Mouse (Mus musculus) MEL (cell line): Measurements from ENCODE around the gene Tbc1d24.

Source experiments
- CTCF ChIP-seq, 3 experiments: IDR thresholded peaks in 2 of 3; conservative IDR thresholded peaks in 1 of 3; 2 replicates each; pipeline ENCODE4 v1.5.1; 2011 to 2012; ENCODE audit warnings: low read length in 3 of 3, low read depth in 2 of 3, mild to moderate bottlenecking in 2 of 3, improper control_type of control experiment in 1 of 3, inconsistent platforms in 1 of 3, mixed read lengths in 1 of 3, moderate library complexity in 1 of 3; ENCODE audit not compliant: control insufficient read depth in 1 of 3, insufficient read depth in 1 of 3, poor library complexity in 1 of 3, severe bottlenecking in 1 of 3
- GATA1 ChIP-seq: IDR thresholded peaks from 2 replicates; pipeline ENCODE4 v1.6.1; 2011; ENCODE audit warnings: low read depth, low read length, improper control_type of control experiment
- RAD21 ChIP-seq: IDR thresholded peaks from 2 replicates; pipeline ENCODE4 v1.6.1; 2011; ENCODE audit warnings: mild to moderate bottlenecking, low read depth, low read length, improper control_type of control experiment

DNA sequence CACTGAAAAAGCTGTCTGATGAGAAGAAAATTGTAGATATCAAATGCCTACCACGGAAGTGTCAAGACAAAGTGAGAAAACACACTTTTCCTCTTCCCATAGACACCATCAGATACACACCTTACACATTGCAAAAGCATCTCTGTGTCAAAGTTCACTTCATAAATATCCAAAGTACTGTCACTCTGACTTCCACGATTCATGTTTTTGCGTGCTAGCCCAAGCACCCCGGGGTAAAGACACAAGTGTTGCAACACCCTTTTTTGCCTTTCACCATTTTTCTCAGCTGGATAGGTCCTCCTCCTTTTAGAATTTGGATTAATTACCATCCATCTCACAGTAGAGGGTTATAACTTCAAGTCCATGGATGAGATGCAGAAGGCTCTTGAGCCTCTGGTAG is 65.4 kb downstream of the Tbc1d24 start:
- TF ChIP-seq CTCF (IDR thresholded peaks at IDR 0.05 in 2 of 3, conservative IDR thresholded peaks at IDR 0.05 in 1 of 3; ENCODE audit: control insufficient read depth in 1 of 3, insufficient read depth in 1 of 3, low read depth in 2 of 3, low read length in 3 of 3, poor library complexity in 1 of 3, severe bottlenecking in 1 of 3), result no peak
- TF ChIP-seq RAD21, result no peak
- no peak for TF ChIP-seq GATA1
